Mouse (Mus musculus) G1E (cell line): ENCODE data around the gene Cuedc1.

ENCODE experiments used
- CTCF ChIP-seq: IDR thresholded peaks from 2 replicates; pipeline ENCODE4 v1.5.1; 2012; ENCODE audit warnings: low read depth, low read length, inconsistent platforms, mixed read lengths
- GATA1 ChIP-seq: IDR thresholded peaks from 2 replicates; pipeline ENCODE4 v1.6.1; 2012; ENCODE audit warnings: borderline replicate concordance, low read length, inconsistent platforms, mixed read lengths

GRCm38 (mm10) chr11:88187417-88188133 is 89.7 kb downstream of the Cuedc1 start:
- TF ChIP-seq CTCF, result peak; percentile 86
- no peak for TF ChIP-seq GATA1
